Mouse (Mus musculus) 3134 (cell line): ENCODE results near the gene Wdr34.
A peak's percentile ranks its signal among the peaks of the same experiment; 100 is the strongest.
"Not testable (repeated sequence)": the region's sequence is repeated elsewhere in the genome, so short reads cannot be mapped to it uniquely, and the experiment has no call there.

Experiments used
- DNase-seq: peaks from one replicate; pipeline ENCODE4 v3.0.0-alpha.2; 2011; ENCODE audit warnings: low spot score; ENCODE audit not compliant: insufficient read length; ENCODE audit errors: extremely low read depth

Gene Wdr34

DNA sequence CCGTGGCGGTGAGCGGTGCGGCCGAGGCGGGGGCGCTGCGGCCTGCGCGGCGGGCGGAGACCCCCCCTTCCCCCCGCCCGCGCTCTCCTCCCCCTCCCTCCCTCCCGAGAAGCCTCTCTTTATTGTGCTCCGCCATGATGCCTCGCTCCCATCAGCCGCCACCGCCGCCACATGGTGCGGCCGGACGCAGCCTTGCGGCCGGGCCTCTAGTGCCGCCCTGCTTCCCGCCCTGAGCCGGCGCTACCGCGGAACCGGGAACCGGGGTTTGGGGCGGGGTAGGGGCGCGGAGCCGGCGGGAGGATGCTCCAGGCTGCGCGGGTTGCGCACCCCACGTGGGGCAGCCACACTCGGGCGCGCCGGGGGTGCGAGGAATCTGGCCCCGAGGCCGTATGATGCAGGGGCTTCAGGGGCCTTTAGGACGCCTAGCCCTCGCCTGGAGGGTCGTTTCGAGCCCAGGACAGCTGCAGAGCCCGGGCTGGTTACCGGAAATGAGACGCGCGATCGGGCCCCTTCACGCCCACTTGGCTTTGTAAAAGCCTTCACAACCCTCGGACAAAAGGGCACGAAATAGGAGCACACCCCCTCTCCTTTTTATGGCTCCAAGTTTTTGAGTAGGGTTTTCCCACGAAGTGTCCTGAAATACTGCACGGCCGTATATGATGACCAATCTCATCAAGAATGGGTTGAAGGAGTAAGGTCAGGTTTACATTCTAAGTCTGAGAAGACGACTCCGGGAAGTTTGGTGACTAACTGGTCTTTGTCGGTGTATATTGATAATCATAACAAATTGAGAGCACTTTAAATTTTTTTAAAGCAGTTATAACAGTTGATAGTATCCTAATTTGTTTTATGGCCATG is 18.6 kb upstream of the Wdr34 start:
- peak; percentile 54 for DNase-seq

DNA sequence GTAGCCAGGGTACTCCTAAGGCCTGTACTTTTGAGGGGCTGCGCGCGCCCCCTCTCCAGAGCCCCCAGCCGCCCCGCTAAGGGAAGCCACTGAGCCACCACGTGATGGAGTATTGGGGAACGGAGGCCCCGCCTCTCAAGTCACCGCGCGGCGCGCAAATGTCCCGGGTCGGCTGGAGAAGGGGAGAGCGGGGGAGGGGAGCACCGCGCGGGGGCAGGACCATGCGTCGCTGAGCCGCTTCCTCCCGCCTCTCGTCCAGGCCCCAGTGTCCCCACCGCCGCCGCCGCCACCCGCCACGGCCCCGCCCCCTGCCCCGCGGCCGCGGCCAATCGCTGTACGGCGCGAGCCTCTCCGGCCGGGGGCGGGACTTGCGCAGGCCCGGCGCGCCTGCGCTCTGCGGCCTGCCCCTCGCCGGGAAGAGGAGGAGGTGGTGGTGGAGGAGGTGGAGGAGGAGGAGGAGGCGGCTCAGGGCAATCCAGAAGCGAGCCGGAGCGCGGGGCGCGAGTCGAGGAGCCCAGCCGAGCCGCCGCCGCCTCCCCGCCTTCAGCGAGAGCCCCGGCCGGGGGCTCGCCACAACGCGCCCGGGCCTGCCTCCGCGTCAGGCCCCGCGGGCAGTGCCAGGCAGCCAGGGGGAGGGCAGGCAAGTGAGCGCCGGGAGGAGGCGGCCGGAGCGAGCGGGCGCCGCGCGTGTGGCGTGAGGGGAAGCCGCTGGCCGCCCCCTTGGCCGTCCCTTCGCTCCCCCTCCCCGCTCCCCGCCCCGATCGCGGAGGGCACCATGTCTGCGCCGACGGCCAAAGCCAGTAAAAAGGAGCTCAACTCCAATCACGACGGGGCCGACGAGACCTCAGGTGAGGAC is 17.6 kb upstream of the Wdr34 start:
- DNase-seq, result peak; percentile 95

DNA sequence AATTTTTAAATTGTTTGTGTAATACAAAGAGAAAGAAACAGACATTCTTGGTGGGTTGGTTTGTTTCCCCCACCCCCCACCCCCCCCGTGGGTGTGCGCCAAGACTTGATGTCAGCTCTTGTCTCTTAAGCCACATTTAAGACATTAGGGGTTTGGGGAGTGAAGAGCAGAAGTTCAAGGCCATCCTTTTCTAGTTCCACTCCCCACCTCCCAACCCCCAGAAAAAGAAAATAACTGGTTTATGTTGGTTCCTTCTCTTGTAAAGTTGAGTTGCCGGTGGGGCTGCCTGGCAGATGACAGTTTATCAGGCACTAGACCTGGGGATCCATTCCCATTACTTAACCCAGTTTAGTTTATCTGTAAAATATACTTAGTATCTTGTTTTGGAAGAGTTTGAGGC is 15.6 kb upstream of the Wdr34 start:
- no peak for DNase-seq

DNA sequence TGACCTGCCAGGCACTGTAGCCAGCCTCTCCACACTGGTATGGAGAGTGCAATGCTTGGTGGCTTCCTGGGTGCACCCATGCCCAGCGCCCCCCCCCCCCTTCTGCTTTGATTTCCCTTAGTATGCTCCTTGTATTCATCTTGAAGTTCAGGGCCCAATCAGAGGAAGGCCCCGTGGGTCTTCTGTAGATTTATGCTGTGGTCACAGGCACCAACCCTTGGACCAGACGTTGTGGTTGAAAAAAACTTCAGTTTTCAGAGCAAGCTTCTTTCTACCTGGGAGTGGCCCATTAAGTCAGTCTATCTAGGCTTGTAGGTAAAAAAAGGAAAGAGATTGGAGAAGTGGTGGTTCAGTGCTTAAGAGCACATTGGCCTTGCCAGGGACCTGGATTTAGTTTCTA is 15.1 kb upstream of the Wdr34 start:
- peak; percentile 40 for DNase-seq

DNA sequence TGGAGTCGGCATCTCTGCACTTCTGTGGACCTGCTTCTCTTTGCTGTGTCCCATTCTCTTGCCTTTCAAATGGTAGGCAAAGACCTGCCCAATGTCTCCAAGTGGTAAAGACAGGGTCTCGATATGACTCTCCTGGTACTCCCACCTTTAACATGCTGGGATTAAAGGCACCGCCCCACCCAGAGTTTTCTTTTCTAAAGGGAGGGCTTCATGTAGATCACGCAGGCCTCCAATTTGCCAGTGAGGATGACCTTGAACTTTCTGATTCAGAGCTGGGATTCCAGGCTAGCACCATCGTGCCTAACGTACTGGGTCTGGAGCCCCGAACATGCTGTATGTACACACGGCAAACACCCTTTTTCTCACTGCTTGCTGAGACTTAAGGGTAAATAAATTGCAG is 14.6 kb upstream of the Wdr34 start:
- no peak for DNase-seq

DNA sequence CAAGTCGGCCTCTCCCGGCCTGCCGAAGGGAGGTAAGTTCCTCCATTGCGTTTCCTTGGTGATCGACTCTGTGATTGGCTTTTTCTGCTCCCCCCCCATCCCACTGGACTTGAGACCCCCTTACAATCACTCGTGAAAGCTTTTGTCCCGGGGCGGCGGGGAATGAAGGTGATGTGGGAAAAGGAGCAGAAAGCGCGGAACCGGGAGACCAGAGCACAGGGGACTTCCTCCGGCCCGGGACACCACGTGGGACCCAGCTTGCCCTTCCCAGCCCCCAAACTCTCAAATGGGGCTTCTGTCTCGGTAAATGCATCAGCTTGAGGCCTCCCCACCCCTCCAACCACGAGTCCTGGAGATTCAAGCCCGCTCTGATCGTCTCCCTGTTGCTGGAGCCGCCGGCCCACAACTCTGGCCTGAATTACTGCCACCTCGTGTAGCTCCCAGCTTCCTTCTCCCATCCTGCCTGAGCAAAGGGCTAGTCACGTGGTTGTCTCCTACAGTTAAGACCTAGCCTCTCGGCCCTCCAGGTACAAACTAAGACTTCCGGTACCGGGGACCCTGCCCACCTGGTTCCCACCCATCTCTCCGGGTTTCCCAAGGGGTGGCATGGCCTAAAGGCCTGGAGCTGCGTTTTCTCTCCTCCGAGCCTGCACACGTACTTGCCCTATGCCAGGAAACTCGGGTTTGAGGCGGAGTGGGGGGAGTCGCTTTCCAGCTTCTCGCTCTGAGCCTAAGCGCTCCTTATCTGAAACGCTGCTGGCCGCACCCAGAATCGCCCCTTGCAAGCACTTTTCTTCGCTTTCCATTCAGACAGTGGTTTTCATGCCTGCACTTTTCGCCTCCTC is 13.8 kb upstream of the Wdr34 start:
- peak; percentile 91 for DNase-seq

DNA sequence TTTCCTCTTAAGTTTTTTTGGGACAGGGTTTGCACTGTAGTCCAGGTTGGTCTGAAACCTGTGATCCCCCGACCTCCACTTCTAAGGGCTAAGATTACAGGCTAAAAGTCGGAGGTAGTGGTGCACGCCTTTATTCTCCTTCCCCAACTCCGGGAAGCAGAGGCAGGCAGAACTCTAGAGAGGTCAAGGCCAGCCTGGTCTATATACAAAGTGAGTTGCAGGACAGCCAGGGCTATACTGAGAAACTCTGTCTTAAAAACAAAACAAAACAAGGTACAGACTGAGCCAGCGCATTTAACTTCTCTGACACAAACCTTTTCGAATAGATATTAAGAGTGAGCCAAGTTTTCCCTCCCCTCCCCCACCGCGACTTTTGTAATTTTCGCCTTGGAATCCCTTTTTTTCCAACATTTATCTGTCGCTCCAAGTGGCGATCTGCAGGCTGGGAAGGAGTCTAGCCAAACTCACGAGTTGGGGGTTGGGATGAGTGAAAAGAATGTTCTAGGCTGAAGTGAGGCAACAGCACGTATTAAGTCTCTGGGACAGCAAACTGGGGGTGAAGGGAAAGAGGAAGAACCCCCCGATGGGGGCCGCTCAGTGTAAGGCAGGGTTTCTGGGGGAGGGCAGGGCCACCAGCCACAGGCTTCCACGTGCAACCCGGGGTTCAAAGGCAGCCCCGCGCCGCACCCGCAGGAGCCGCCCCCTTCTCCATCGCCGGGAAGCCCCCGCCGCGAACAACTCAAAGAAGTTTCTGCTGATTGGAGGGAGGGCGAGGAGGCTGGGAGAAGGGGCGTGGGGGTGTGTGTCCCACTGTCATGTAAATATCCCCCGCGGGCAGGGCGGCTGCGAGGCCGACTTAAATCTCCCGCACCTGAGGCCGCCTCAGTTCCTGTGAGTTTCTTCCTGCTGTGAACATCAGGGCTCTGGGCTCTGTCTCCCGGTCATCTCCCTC is 12.8 kb upstream of the Wdr34 start:
- DNase-seq, result peak; percentile 80

DNA sequence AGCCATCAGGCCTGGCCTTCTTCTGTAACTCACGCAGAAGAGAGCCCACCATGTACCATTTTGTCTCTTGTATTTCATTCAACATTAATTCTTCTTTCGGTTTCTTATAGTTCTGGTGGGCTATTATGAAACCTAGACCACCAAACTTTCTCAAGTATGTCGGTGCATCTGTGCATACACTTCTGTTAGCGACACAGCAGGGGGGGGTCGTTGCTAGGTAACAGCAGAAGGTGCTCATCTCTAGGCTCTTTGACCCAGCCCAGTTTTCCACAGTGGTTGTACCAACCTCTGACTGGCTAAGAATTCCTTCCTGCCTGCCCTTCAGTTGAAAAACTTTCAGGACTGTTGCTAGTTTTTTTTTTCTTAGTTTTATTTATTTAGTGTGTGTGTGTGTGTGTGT is 9.7 kb upstream of the Wdr34 start:
- DNase-seq, result no peak

DNA sequence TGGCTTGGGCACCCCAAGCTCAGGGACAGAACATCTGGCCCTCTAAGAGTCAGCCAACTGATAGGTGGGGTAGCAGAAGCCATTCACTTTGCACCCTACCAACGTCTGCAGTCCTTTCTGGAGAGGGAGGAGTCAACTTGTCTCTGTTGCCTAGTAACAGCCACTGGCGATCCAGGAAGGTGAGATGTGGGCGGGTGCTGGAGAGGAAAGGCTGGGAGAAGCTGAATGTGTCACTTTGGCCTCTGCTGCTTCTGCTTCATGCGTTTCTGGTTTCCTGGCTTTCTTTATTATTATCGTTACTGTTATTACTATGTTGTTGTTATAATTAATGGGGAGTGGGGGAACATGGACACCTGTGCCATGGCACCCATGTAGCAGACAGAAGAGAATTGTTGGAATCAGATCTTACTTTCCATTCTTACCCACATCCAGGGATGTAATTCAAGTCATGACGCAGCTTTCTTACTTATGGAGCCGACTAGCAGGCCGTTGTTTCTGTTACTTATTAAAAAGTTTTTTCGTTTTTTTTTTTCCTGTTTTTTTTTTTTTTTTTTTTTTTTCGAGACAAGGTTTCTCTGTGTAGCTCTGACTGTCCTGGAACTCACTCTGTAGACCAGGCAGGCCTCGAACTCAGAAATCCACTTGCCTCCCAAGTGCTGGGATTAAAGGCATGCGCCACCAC is 8.7 kb upstream of the Wdr34 start, which contains the start of gene Set:
TSS of gene Set (plus strand) at position 156 of the 682 bp plus-strand sequence.
- DNase-seq, result no peak

DNA sequence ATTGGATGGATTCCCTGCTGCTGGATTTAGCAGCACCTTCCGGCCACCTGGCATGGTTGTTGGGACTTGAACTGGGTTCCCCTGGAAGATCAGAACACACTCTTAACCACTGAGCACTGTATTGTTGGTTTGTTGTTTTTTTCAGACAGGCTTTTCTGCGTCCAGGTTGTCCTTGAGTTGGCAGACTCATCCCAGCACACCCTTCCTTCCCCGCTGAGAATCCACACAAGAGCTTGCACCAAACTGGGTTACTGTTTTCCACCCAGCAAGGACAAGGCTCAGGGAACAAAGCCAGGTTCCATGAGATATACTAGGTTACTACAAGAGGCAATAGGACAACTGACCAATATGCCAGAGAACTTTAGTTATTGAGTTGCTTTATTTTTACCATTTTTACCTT is 8.1 kb upstream of the Wdr34 start:
- no peak for DNase-seq

DNA sequence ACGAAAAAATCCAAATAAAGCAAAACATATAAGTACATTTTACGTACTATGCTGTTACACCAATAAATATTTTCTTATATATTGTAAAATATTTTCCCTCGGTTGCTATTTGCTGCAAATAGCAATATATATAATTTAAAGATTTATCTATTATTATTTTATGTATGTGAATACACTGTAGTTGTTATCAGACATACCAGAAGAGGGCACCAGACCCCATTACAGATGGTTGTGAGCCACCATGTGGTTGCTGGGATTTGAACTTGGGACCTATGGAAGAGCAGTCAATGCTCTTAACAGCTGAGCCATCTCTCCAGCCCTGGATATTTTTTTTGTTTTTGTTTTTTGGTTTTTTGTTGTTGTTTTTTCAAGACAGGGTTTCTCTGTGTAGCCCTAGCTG is 6.6 kb upstream of the Wdr34 start:
- not testable (repeated sequence) for DNase-seq

DNA sequence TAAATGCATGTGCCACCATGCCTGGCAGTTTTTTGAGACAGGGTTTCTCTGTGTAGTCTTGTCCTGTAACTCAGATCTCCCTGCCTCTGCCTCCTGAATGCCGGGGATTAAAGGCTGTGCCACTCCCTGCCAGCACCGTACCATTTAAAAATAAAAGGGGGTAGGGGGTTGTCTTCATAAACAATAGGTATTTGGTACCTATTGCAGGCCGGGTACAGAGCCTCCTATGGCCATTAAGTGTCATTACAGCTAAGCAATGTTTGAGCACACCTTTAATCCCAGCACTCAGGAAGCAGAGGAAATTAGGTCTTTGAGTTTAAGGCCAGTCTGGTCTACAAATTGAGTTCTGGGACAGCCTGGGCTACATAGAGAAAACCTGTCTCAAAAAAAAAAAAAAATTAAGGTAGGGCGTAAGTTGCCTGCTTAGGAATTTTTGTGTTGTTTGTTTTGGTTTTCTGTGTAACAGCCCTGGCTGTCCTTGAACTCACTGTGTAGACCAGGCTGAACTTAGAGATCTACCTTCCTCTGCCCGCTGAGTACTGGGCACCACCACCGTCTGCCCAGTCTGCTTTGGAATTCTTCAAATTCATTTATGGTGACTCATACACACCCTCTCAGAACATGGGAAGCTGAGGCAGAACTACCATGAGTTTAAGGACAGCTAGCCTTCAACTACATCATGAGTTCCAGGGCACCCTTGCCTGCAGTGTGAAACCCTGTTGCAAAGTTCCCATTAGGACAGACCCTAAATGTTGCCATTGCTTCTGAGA is 3.5 kb upstream of the Wdr34 start:
- peak; percentile 56 for DNase-seq

DNA sequence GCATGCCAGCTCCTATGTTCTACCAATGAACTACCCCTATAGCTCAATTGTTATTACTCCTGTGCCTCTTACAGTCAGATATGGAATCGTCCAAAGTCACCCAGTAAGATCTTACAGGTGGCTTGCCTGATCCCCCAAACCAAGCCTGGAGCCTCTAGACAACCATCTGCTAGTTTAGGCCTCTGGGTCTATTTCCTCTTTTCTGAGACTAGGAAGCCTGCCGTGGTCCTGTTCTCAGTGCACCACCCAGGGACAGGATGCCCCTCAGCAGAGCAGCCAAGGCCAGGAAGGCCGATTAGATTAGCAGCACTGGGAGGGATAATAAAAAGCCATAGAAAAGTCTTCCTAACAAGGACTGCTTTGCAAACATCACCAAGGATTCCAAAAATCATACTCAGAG is 1.1 kb upstream of the Wdr34 start:
- no peak for DNase-seq

DNA sequence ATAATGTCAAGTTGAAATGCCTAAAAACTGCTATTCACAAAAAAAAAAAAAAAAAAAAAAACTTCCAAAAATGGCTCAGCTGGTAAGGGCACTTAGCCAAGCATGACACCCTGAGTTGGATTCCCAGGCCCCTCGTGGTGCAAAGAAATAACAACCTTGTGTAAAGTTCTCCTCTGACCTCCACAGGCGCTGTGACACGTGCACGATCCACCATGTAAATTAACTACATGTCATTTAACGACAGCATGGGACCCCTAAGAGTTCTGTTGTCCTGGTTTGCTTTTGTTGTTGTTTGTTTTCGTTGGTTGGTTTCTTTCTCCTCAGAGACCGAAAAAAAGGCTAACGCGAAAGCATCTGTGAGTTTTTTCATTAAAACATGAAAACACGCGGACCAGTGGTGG is 580 bp downstream of the Wdr34 start:
- no peak for DNase-seq

DNA sequence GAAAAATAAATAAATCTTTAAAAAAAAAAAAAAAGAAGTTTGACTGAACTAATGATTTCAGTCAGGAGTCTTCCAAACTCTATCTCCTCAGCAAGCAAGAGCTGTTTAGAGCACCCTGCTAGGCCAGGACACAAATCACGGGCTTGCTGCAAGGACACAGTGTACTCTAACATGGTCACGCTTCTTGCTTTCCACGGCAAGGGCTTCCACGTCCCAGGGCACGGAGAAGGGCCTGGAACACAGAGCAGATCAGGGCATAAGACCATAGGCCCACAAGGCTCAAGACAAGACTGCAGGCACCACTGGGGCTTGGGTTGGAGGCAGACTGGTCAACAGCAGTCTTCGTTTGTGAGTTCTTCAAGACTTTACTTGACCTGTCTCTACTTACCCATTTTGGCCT is 1.6 kb downstream of the Wdr34 start:
- DNase-seq, result no peak

DNA sequence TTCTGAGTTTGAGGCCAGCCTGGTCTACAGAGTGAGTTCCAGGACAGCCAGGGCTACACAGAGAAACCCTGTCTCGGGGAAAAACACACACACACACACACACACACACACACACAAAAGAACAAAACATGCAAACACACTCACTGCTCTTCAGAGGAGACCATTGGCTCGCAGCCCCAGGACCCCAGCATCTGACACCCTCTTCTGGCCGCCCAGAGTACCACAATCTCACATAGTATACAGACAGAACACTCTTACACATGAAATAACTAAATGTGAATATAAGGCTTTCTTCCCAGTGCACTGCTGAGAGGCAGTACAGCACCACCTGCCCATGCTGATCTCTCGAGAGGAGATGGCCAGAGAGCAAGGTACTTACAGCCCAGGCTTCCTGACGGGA is 4.1 kb downstream of the Wdr34 start:
- DNase-seq, result no peak

DNA sequence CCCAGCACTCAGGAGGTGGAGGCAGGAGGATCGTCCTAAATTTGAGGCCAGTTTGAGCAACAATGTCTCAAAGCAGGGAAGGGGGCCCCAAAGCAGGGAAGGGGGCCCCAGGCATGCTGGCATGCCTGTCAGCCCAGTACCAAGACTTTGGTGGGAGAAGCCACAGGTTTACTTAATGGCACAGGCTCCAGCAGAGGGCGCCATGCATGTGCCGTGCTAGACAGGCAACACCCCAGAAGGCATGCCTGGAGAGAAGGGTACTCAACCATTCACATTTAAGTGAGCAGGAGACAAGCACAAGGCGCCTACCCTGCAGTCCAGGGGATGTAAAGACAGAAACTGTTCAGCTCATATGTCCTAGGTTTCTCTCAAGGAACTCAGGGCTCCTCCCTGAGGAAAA is 6.2 kb downstream of the Wdr34 start:
- no peak for DNase-seq

DNA sequence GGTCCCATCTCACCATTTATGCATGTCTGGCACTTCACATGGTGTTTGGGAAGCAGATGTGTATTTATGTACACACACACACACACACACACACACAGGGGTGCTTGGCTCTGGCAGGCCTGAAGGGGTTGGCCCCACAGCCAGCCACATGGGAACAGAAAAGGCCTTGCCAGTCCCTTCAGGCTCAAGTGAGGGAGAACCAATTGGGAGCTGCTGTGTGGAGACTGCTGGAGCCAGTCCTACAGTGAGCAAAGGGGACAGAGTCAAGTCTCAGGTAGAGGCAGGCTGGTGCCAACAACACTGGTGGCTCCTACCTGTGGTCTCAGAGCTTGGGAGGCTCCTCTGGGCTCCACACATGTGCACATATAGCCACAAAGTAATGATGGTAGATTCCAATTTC is 9.0 kb downstream of the Wdr34 start:
- DNase-seq, result no peak

DNA sequence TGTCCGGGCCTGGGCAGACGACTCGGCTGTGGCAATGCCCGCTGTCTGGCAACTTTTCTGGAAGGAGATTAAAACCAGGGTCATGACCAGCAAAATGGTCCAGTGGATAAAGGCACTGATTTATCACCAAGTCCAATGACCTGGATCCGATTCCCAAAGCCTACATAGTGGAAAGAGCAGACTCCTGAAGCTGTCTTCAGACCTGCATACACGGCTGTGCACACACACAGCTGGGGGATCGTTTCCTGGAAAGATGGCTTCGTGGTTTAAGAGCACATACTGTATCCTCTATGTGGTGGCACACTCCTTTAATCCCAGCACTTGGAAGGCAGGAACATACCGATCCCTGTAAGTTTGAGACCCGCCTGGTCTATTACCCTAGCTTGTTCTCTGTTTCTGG is 10.3 kb downstream of the Wdr34 start:
- no peak for DNase-seq
